Mouse (Mus musculus): ENCODE measurements at regions not wholly inside any gene's neighbourhood (a gene's known extent, or its start where the extent isn't known, plus 50 kb on each side); places are given as distances from the start of the nearest gene placed in this dataset.

GRCm38 (mm10) chr13:112071209-112071955, 216.9 kb upstream of the Ankrd55 start:
- DNase-seq (ENCODE audit: low spot score in 2 of 2): no peak

DNA sequence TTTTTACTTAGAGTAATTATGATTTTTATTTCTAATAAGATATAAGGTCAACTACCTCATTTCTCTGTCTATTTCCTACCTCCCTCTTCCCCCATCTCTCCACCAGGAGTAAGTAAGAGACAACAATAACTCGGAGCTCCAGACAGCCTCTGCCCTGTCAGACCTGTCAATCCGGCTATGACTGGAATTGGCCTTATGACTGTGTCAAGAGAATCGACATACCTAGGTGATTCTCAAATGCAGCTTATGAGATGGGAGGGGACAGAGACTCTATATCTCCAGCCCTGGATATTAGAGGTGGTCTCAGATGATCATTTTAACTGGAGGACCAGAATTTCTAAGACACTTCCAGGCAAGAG, 216.3 kb upstream of the Ankrd55 start:
- no peak for DNase-seq (ENCODE audit: low spot score in 2 of 2)

- no peak for DNase-seq (ENCODE audit: low spot score in 2 of 2)
These were observed 214.5 kb upstream of the Ankrd55 start for GRCm38 (mm10) chr13:112073519-112074406.

DNA sequence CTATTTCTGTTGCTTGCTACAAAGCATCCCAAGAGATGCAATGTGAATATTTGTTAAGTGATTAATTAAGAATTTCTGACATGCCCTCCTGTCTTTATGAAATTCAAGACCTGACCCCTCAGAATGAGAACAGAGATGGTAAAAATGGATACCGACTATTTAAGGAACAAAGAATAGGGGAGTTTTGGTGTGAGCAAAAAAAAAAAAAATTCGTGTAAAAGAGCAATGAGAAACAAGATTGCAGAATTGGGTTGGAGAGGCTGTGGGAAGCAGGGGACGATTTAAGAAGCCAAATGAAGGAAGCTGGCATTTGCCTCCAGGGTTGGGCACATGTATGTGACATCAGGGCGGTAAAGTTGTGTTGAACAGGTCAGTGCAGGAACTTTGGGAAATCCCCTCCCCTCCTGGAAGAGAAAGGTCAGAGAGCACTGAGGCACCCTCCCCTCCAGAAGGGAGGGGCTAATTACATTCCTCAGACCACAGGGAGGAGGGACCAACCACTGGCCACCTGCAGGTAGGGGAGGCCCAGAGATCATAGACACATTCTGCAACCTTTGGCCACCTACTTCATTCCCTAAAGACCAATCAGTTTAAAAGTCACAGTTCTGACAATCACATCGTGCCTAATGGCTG, 212.3 kb upstream of the Ankrd55 start:
- DNase-seq (ENCODE audit: low spot score in 2 of 2): no peak

- no peak for DNase-seq (ENCODE audit: low spot score in 2 of 2)
These were observed 210.2 kb upstream of the Ankrd55 start for GRCm38 (mm10) chr13:112078088-112078487.

- DNase-seq (ENCODE audit: low spot score in 2 of 2): no peak
These were observed 206.3 kb upstream of the Ankrd55 start for GRCm38 (mm10) chr13:112081935-112082334.

DNA sequence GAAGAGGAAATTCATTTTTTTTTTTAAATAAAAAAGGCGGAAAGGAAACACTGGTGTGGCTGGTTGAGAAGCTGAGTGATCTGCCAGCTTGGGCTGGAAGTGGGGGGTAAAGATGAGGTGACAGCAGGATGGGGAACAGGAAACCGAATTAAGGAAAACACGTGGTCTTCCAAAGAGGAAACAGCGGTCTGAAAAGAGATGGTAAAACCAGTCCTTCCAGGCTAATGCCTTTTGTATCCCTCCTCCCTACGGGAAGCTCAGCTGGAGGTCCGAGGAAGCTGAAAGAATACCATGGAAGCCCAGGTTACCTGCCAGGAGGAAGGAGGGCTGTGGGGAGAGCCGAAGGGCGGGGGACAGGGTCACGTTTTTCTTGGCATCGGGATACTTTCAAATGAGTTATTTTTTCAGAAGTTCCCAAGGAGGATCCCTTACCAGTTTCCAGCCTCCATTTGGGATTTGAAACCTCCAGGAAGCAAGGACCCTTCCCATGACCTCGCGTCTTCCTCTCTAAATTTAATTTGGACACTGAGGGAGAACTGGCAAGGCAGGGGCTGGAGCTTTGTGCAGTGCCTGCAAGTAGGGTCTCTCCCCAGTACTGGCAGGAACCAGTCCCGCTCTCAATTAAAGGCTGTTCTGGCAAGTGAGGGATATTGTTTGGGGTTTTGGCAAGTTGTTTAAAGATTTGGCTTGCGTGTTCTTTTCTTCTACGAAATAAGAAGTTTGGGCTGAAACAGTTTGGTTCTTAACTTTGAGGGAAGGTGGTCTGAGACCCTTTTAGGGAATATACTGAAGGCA, 203.6 kb upstream of the Ankrd55 start:
- DNase-seq (ENCODE audit: low spot score in 2 of 2): no peak

DNA sequence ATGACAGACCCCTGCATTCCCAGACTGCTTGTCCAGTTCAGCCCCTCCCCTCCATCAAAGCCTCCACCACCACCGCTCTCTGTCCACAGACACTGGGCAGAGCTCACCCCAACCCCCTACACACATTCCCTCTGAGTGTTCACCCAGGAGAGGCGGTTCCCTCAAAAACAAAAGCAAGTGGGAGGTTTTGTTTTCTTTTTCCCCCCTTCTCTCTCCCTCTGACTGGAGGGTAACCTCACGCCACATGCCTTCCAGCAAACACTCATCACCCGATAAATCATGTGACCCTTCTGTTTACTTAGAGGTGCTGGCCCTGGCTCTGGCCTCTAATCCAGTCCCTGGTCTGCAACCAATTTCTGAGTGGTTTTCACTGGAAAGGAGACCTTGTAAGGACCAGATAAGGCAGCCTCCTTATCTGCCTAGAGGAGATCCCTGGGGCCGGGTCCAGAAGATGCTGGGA, 199.9 kb upstream of the Ankrd55 start:
- no peak for DNase-seq (ENCODE audit: low spot score in 2 of 2)

DNA sequence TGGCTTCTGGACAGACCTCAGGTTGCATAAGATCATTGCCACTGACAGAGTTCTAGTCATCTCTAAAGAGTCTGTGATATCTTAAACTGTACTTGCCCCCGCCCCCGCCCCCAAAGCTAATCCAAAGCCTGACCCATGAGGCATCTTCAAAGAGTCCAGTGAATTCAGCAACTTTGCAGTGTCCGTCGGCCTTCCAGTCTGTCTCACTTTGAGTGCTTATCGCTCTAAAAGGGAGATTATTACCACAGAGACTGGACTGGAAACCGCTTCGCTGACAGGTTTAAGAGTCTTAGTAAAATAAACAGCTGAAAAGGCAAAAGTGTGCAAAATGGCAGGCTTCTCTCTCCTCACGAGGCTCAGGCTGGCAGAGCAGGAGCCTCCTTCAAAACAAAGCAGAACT, 197.5 kb upstream of the Ankrd55 start:
- no peak for DNase-seq (ENCODE audit: low spot score in 2 of 2)

- no peak for DNase-seq (ENCODE audit: low spot score in 2 of 2)
These were observed 192.6 kb upstream of the Ankrd55 start for GRCm38 (mm10) chr13:112095595-112096139.

- no peak for DNase-seq (ENCODE audit: low spot score in 2 of 2)
These were observed 188.2 kb upstream of the Ankrd55 start for GRCm38 (mm10) chr13:112099953-112100591.

- peak; percentile 22 to 29 for DNase-seq (ENCODE audit: low spot score in 2 of 2)
These were observed 187.4 kb upstream of the Ankrd55 start for GRCm38 (mm10) chr13:112100592-112101420.

DNA sequence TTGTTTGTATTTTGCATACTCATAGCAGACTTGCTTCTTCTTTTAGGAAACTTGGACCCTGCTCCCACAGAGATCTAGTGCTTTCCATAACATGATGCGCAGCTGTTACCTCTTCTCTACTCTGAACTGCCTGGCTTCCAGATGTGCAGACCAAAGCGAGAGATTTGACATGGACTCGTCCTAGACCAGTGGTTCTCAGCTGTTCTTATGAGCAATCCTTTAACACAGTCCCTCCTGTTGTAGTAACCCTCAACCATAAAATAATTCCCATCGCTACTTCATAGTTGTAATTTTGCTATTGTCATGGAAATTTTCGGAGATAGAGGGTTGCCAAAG, 186.9 kb upstream of the Ankrd55 start:
- no peak for DNase-seq (ENCODE audit: low spot score in 2 of 2)

- DNase-seq (ENCODE audit: low spot score in 2 of 2): no peak
These were observed 182.3 kb upstream of the Ankrd55 start for GRCm38 (mm10) chr13:112105953-112106352.

DNA sequence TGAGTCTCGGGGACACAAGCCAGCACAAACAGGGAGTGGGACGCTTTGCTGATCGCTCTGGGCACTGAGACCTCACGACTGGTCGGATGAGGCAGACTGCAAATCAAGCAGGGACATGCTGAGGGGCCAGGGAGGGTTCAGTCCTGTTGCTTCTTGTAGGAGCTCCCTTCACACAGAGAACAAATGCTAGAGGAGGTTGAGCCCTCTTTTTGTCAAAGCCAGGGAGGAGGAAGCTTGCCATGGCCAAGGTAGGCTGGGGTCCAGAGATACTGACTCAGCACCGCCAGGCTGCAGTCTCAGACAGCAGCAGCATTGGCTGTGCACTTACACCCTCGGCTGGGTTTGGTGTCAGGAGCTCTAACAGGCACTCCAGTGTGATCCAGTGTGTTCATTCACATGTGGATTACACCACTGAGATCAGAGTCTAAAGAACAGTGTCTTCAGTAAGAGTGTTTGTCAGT, 173.5 kb upstream of the Ankrd55 start:
- no peak for DNase-seq (ENCODE audit: low spot score in 2 of 2)

DNA sequence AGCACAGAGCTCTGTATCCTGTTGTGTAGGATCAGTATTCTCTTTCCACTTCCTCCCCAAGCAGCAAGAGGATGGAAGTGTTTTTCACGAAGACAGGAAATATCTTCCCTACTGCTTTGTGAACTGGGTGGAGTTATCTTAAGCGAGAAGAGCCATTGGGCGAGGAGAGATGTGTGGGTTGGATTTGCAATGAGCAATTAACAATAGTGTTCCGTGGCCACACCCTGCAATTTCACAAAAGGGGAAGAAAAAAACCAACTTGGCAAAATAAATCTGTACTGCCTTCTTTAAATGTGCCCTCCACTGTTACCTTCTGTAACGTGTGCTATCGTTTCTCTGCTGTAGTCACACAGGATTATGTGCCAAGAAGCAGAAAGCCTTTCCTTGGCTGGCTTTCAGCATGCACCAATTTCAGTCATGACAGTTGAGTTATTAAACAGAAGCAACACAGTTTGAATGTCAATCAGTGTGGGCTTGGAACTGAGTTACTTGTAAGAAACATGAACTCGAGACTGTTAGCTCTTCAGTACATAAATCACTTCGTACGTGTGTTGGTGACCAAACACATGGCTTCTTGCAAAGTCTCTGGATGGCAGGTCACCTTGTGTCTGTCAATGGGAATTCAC, 172.0 kb upstream of the Ankrd55 start:
- DNase-seq (ENCODE audit: low spot score in 2 of 2): no peak

GRCm38 (mm10) chr13:112118564-112118963, 169.7 kb upstream of the Ankrd55 start:
- DNase-seq (ENCODE audit: low spot score in 2 of 2): no peak

DNA sequence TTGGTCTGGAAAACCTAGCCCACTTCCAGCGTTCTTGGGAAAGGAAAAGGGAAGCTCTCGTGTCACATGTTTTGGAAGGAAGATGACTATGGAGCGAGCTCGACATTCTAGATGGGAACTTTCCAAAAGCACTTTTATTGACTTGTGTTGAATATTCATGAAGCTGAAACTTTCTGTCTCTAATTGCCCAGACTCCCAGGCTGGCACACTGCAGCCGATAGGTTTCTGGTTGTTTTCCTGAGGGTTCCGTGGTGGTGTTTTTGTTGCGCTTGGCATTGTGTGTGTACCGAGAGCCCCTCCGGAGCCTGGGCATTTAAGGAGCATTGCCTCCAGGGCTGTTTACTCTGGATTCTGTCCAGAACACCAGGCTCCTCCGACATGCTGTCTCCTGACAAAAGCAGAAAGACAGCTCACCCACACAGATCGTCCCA, 168.6 kb upstream of the Ankrd55 start:
- peak; percentile 8 to 12 for DNase-seq (ENCODE audit: low spot score in 2 of 2)

GRCm38 (mm10) chr13:112120346-112120745, 167.9 kb upstream of the Ankrd55 start:
- DNase-seq (ENCODE audit: low spot score in 2 of 2): no peak
